Comparison of ENCODE assay signal across 18 mouse cellular contexts in the genomic region with DNA sequence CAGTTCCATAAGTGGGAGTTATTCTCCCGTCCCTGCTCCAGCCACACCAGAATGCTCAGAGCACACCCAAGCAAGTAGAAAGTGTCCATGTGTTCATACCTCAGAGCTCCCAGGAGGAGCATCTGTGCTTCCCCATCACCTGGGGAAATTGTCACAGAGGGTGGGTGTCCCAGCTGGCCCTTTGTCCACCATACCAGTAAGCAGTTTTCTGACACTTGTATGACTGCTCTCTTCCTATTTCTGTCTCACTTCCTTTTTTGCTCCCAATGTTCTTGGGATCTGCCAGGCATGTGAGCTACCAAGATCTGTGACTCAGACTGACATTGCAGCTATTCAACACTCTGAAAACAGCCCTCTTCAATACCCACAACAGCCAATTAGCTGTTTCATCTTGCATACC.
"Had no signal": no experiment of that assay in that cellular context is flagged by ENCODE, and none has a peak within 500 bp of the region (broad histone marks: within the 10 kb centered on the region; RNA-seq: fewer than 3 reads in every experiment).

No protein-coding gene starts in this region.

- DNase-seq: gastrocnemius, adult 2 months; gastrocnemius, postnatal 10 days; gastrocnemius, postnatal 25 days; heart, adult 2 months; heart, postnatal 10 days; heart, postnatal 4 days; kidney, adult 18-20 months; kidney, adult 9 months; kidney, postnatal 14 days; kidney, postnatal 36 days; layer of hippocampus, postnatal 36 days; left cerebral cortex, postnatal 4 days; liver; liver, embryonic 13.5 days had no signal

- ATAC-seq: hindbrain, embryonic 16.5 days; inflammation-experienced regulatory T-cells, adult 6 months; intestine, embryonic 15.5 days; intestine, postnatal 0 days had no signal
